Mouse (Mus musculus) myocyte (in vitro differentiated cells): Measurements from ENCODE around the gene 4930469K13Rik.

Experiments used
- MYOD1 ChIP-seq, 3 experiments: IDR thresholded peaks; one replicate each; pipeline ENCODE4 v1.6.1; 2011; ENCODE audit warnings: control low read depth in 2 of 3, low read depth in 2 of 3, mild to moderate bottlenecking in 2 of 3, moderate library complexity in 1 of 3; ENCODE audit not compliant: insufficient read length in 2 of 3, control insufficient read depth in 1 of 3
- MYOG ChIP-seq, 3 experiments: IDR thresholded peaks; one replicate each; pipeline ENCODE4 v1.6.1; 2011; ENCODE audit warnings: control low read depth in 2 of 3, low read depth in 2 of 3, mild to moderate bottlenecking in 2 of 3; ENCODE audit not compliant: insufficient read length in 2 of 3, control insufficient read depth in 1 of 3, insufficient read depth in 1 of 3
- POLR2A ChIP-seq: IDR thresholded peaks from one replicate; pipeline ENCODE4 v1.6.1; 2011; ENCODE audit warnings: low read depth, mild to moderate bottlenecking, control low read depth, moderate library complexity; ENCODE audit not compliant: insufficient read length

DNA sequence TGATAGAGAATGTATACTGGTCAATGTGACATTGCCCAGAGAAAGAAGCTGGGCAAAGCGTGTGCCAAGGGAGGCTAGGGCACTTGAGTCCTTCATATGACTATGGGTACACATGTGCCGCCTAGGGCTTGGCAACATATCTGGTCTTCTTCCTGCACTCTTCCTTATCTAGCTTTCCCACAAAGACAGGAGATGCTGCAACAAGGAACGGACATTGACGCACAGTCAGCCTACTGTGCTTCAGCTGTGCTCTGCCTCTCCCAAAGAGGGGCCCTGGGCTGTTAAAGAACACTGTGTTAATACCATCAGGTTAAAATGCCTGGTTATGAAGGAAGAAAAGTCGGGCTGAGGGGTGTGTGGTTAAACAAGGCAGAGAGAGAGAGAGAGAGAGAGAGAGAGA, 141.7 kb downstream of the 4930469K13Rik start:
- no peak for TF ChIP-seq MYOD1 (IDR thresholded peaks at IDR 0.05; ENCODE audit: control insufficient read depth in 1 of 3, insufficient read length in 2 of 3, low read depth in 2 of 3)
- TF ChIP-seq POLR2A, result no peak
- no peak for TF ChIP-seq MYOG (IDR thresholded peaks at IDR 0.05; ENCODE audit: control insufficient read depth in 1 of 3, insufficient read depth in 1 of 3, insufficient read length in 2 of 3, low read depth in 2 of 3)
